In the genomic region with DNA sequence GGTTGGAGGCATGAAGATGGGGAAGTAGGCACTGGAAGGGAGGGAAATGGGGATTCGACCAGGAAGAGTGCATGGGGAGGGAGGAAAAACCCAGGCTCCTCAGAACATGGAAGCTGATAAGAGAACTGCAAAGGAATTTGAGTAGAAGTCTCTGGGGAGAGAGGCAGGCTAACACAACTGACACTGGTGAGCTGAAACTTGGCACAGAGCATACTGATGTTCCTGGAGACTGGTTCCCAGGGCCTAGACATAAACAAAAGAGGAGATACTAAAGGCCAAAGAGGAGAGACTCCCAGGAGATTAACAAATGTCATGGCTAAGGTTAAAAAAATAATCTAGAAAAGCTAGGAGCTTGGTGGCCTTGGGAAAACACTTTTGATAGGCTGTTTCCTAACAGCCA, we compare ENCODE assay signal across 14 mouse cellular contexts.
A peak's percentile ranks its signal among the peaks of the same experiment; 100 is the strongest.
DNase-seq lines count a peak whose midpoint lies in the region; ATAC-seq and TF ChIP-seq lines count a peak whose summit lies in the region.
"Had no signal": no experiment of that assay in that cellular context is flagged by ENCODE, and none has a peak within 500 bp of the region (broad histone marks: within the 10 kb centered on the region; RNA-seq: fewer than 3 reads in every experiment).

No protein-coding gene starts in this region.

- no peak for TF ChIP-seq POLR2A in brain, embryonic 14.5 days (IDR thresholded peaks at IDR 0.05; ENCODE audit: borderline replicate concordance, extremely low read depth, insufficient read depth, insufficient read length, poor library complexity, severe bottlenecking)

- no peak for ATAC-seq in cerebellum, adult (ENCODE audit: insufficient number of reproducible peaks, low FRiP score, low TSS enrichment)
- ATAC-seq: forebrain, embryonic 16.5 days; inflammation-experienced regulatory T-cells, adult 6 months had no signal

- H3K4me1 ChIP-seq in heart, embryonic 10.5 days = peaks cover 34% of the 10 kb centered on the region
- H3K4me1 ChIP-seq: neural tube, embryonic 13.5 days had no signal

- no peaks in the 10 kb centered on the region for H3K9me3 ChIP-seq in heart, embryonic 10.5 days
- H3K9me3 ChIP-seq: embryonic facial prominence, embryonic 15.5 days; neural tube, embryonic 13.5 days had no signal

- no peaks in the 10 kb centered on the region for H3K27me3 ChIP-seq in heart, embryonic 10.5 days (ENCODE audit: insufficient read depth, poor library complexity, severe bottlenecking)
- H3K27me3 ChIP-seq: embryonic facial prominence, embryonic 15.5 days; neural tube, embryonic 13.5 days had no signal

- no peak overlapping the region for H3K4me3 ChIP-seq in heart, embryonic 10.5 days
- H3K4me3 ChIP-seq: embryonic facial prominence, embryonic 15.5 days; heart, adult 2 months; neural tube, embryonic 13.5 days had no signal

- peak; percentile 42 for DNase-seq in kidney, adult 9 months
- DNase-seq in kidney, adult 18-20 months = no peak
- DNase-seq in brain, embryonic 14.5 days (ENCODE audit: low read depth) = peak; percentile 8
- no peak for DNase-seq in heart, embryonic 10.5 days (ENCODE audit: low spot score)
- peak; percentile 24 to 37 for DNase-seq in kidney, postnatal 25 days
- no peak for DNase-seq in thymus, postnatal 14 days
- DNase-seq: cerebellum, postnatal 25 days; midbrain, embryonic 14.5 days had no signal

- peak overlapping the region; percentile 36; the same call in 1 of the 2 replicates for H3K27ac ChIP-seq in heart, embryonic 10.5 days
- H3K27ac ChIP-seq: embryonic facial prominence, embryonic 15.5 days; heart, adult 2 months; neural tube, embryonic 13.5 days had no signal

- 15% methylated on average over 1 of the region's 1 CpGs for WGBS in heart, embryonic 10.5 days

- TF ChIP-seq CTCF in brain, embryonic 14.5 days (IDR thresholded peaks at IDR 0.05; ENCODE audit: borderline replicate concordance, extremely low read depth, insufficient read depth, insufficient read length) = no peak

- H3K36me3 ChIP-seq in heart, embryonic 10.5 days = no peaks in the 10 kb centered on the region
- H3K36me3 ChIP-seq: embryonic facial prominence, embryonic 15.5 days; neural tube, embryonic 13.5 days had no signal

Comparison
In these comparisons a context has a peak if more than half of its experiments do, and no peak if none do; other contexts are left out.
1. DNase-seq: peak in kidney, adult 9 months (single experiment), brain, embryonic 14.5 days (single experiment) and kidney, postnatal 25 days (2 of 2); none in kidney, adult 18-20 months (single experiment), heart, embryonic 10.5 days (single experiment) and thymus, postnatal 14 days (single experiment).